In genomic region chr7:73151586-73152467, GRCm38 (mm10) we compare ENCODE assay signal across 19 mouse cellular contexts.
A peak's percentile ranks its signal among the peaks of the same experiment; 100 is the strongest.
DNase-seq lines count a peak whose midpoint lies in the region; ATAC-seq and TF ChIP-seq lines count a peak whose summit lies in the region.
"Had no signal": no experiment of that assay in that cellular context is flagged by ENCODE, and none has a peak within 500 bp of the region (broad histone marks: within the 10 kb centered on the region; RNA-seq: fewer than 3 reads in every experiment).

No protein-coding gene starts in this region.

- intact Hi-C loops in left cerebral cortex, postnatal 14 days (cut with DNase I): no loop called here

- H3K4me1 ChIP-seq in forebrain, embryonic 13.5 days: peaks cover 29% of the 10 kb centered on the region
- peaks cover 30% of the 10 kb centered on the region for H3K4me1 ChIP-seq in limb, embryonic 14.5 days (ENCODE audit: control insufficient read depth, insufficient read depth, low read length)
- H3K4me1 ChIP-seq: liver, embryonic 12.5 days had no signal

- no peaks in the 10 kb centered on the region for H3K36me3 ChIP-seq in forebrain, embryonic 13.5 days (ENCODE audit: poor library complexity, severe bottlenecking)
- H3K36me3 ChIP-seq in limb, embryonic 14.5 days (ENCODE audit: control insufficient read depth, insufficient read depth, low read length): no peaks in the 10 kb centered on the region
- H3K36me3 ChIP-seq: embryonic facial prominence, embryonic 15.5 days; liver, embryonic 12.5 days had no signal

- no peaks in the 10 kb centered on the region for H3K27me3 ChIP-seq in forebrain, embryonic 13.5 days
- H3K27me3 ChIP-seq in limb, embryonic 14.5 days (ENCODE audit: control insufficient read depth, insufficient read depth, low read length): no peaks in the 10 kb centered on the region
- H3K27me3 ChIP-seq: embryonic facial prominence, embryonic 15.5 days; liver, embryonic 12.5 days had no signal

- no peaks in the 10 kb centered on the region for H3K9me3 ChIP-seq in forebrain, embryonic 13.5 days (replicated peaks)
- H3K9me3 ChIP-seq in limb, embryonic 14.5 days (ENCODE audit: control insufficient read depth, low read length): no peaks in the 10 kb centered on the region
- H3K9me3 ChIP-seq: embryonic facial prominence, embryonic 15.5 days; liver, embryonic 12.5 days had no signal

- no peak for TF ChIP-seq POLR2A in brain, embryonic 14.5 days (IDR thresholded peaks at IDR 0.05; ENCODE audit: borderline replicate concordance, extremely low read depth, insufficient read depth, insufficient read length, poor library complexity, severe bottlenecking)
- TF ChIP-seq POLR2A in limb, embryonic 14.5 days (IDR thresholded peaks at IDR 0.05; ENCODE audit: borderline replicate concordance, extremely low read depth, insufficient read depth, insufficient read length): no peak

- DNase-seq in heart, adult 11 months: peak; percentile 53
- DNase-seq in heart, adult 18-20 months: no peak
- DNase-seq in brain, embryonic 14.5 days (ENCODE audit: low read depth): peak; percentile 76
- peak; percentile 10 for DNase-seq in limb, embryonic 14.5 days (ENCODE audit: low spot score)
- DNase-seq in left cerebral cortex, postnatal 14 days (ENCODE audit: low spot score in 2 of 2): no peak
- no peak for DNase-seq in kidney, adult 18-20 months
- DNase-seq in cerebellum, adult 11-12 months: no peak
- DNase-seq: cerebellum, postnatal 25 days; gastrocnemius, postnatal 25 days; heart, postnatal 14 days; kidney, adult 8-10 months; lung, embryonic 14.5 days; lung, postnatal 4 days; retina, postnatal 1 day; thymus, adult 18-20 months had no signal

- H3K9ac ChIP-seq in forebrain, embryonic 13.5 days: no peak overlapping the region
- H3K9ac ChIP-seq in limb, embryonic 14.5 days (ENCODE audit: low read depth, low read length, severe bottlenecking): no peak overlapping the region
- H3K9ac ChIP-seq: embryonic facial prominence, embryonic 15.5 days; liver, embryonic 12.5 days; lung, embryonic 14.5 days had no signal

- TF ChIP-seq CTCF in brain, embryonic 14.5 days (IDR thresholded peaks at IDR 0.05; ENCODE audit: borderline replicate concordance, extremely low read depth, insufficient read depth, insufficient read length): no peak

- ATAC-seq in forebrain, embryonic 13.5 days: 0 out of 2 replicates have a peak, but pooled peaks have one; percentile 16
- ATAC-seq in limb, embryonic 14.5 days (ENCODE audit: low FRiP score, low read depth): no peak
- ATAC-seq: liver, embryonic 12.5 days had no signal

- H3K4me2 ChIP-seq in forebrain, embryonic 13.5 days: no peak overlapping the region
- H3K4me2 ChIP-seq in limb, embryonic 14.5 days (replicated peaks; ENCODE audit: low read depth, low read length, severe bottlenecking): no peak overlapping the region
- H3K4me2 ChIP-seq: embryonic facial prominence, embryonic 15.5 days; heart, embryonic 11.5 days; liver, embryonic 12.5 days; lung, embryonic 14.5 days had no signal

- peak overlapping the region; percentile 69 for H3K27ac ChIP-seq in forebrain, embryonic 13.5 days
- no peak overlapping the region for H3K27ac ChIP-seq in limb, embryonic 14.5 days (replicated peaks; ENCODE audit: low read depth, low read length)
- H3K27ac ChIP-seq: embryonic facial prominence, embryonic 15.5 days; liver, embryonic 12.5 days had no signal

- WGBS in forebrain, embryonic 13.5 days: 13% methylated on average over 13 of the region's 15 CpGs
- 30% methylated on average over 14 of the region's 15 CpGs for WGBS in limb, embryonic 14.5 days

- no peak overlapping the region for H3K4me3 ChIP-seq in forebrain, embryonic 13.5 days
- H3K4me3 ChIP-seq in limb, embryonic 14.5 days (replicated peaks; ENCODE audit: low read length): no peak overlapping the region
- H3K4me3 ChIP-seq: embryonic facial prominence, embryonic 15.5 days; liver, embryonic 12.5 days had no signal

Comparison
In these comparisons a context has a peak if more than half of its experiments do, and no peak if none do; other contexts are left out.
1. DNase-seq: peak in heart, adult 11 months (single experiment), brain, embryonic 14.5 days (single experiment) and limb, embryonic 14.5 days (single experiment); none in heart, adult 18-20 months (0 of 2), left cerebral cortex, postnatal 14 days (0 of 2), kidney, adult 18-20 months (single experiment) and cerebellum, adult 11-12 months (single experiment).